Mouse (Mus musculus) inflammation-experienced regulatory T-cells (primary cell): ENCODE measurements around the gene Sirt5. TPM values are rescaled to one million over a fixed set of nuclear protein-coding genes. Genes with fewer than 3 reads are reported as not detected.

ENCODE experiments used
- polyA plus RNA-seq, 2 experiments: library from polyadenylated mRNA; unstranded; fragments of 100-300 nt; shearing (Covaris generic); gene quantifications; one replicate each; pipeline ENCODE4 v1.2.1; 2017

Gene Sirt5
- 10 to 100 TPM; 22.7 to 26.2 TPM for polyA plus RNA-seq

GRCm38 (mm10) chr13:43364985-43365824 lies at the start of gene Sirt5:
Gene Sirt5 (plus strand): TSS chr13:43365496.

GRCm38 (mm10) chr13:43398297-43399080 lies 33.2 kb downstream of the Sirt5 start, which contains the start of gene Nol7:
Gene Nol7 (plus strand): TSS chr13:43398390.

Other genes with a start within 250 kb of the Sirt5 start
- 1 to 10 TPM; 8.5 to 9.3 TPM for gene Tbc1d7, start 194.0 kb upstream of the Sirt5 start, polyA plus RNA-seq
- gene Gfod1, start 61.3 kb upstream of the Sirt5 start, polyA plus RNA-seq, result 1 to 10 TPM; 2.5 to 5.0 TPM
- gene Nol7, start 32.9 kb downstream of the Sirt5 start, polyA plus RNA-seq, result 100 to 1,000 TPM; 192 to 203 TPM
- gene Ranbp9, start 115.8 kb downstream of the Sirt5 start, polyA plus RNA-seq, result 100 to 1,000 TPM; 115 to 121 TPM
- 10 to 100 TPM; 25.8 to 31.9 TPM for gene Mcur1, start 194.7 kb downstream of the Sirt5 start, polyA plus RNA-seq